Mouse (Mus musculus) hindbrain, embryonic 16.5 days (tissue): ENCODE measurements at regions not wholly inside any gene's neighbourhood (a gene's known extent, or its start where the extent isn't known, plus 50 kb on each side); places are given as distances from the start of the nearest gene placed in this dataset.

Experiments
- ATAC-seq: fragments of 200-750 bp; cut with Nextera tagmentation; 2 replicates; pipeline ENCODE4 v1.8.0; 2017; ENCODE audit warnings: moderate TSS enrichment, moderate library complexity
- H3K27ac ChIP-seq: fragments of 300-500 bp; sonication (generic); 2 replicates; pipeline ENCODE4 v1.5.1; 2014; ENCODE audit warnings: low read depth, mild to moderate bottlenecking, control low read depth, low read length, moderate library complexity
- H3K27me3 ChIP-seq: fragments of 300-500 bp; sonication (generic); replicated peaks from 2 replicates; pipeline ENCODE4 v1.6.1; 2014; ENCODE audit warnings: low read length; ENCODE audit not compliant: control insufficient read depth, insufficient read depth
- H3K36me3 ChIP-seq: fragments of 300-500 bp; sonication (generic); 2 replicates; pipeline ENCODE4 v1.6.1; 2014; ENCODE audit warnings: mild to moderate bottlenecking, low read length, moderate library complexity, mixed read lengths; ENCODE audit not compliant: control insufficient read depth, insufficient read depth
- H3K4me1 ChIP-seq: fragments of 300-500 bp; sonication (generic); 2 replicates; pipeline ENCODE4 v1.6.1; 2014; ENCODE audit warnings: low read depth, low read length; ENCODE audit not compliant: control insufficient read depth, insufficient read depth
- H3K4me2 ChIP-seq: fragments of 300-500 bp; sonication (generic); 2 replicates; pipeline ENCODE4 v1.6.1; 2014; ENCODE audit warnings: mild to moderate bottlenecking, low read length, control low read depth, moderate library complexity
- H3K4me3 ChIP-seq: fragments of 300-500 bp; sonication (generic); 2 replicates; pipeline ENCODE4 v1.5.1; 2014; ENCODE audit warnings: mild to moderate bottlenecking, low read length, control low read depth, moderate library complexity
- H3K9ac ChIP-seq: fragments of 300-500 bp; sonication (generic); 2 replicates; pipeline ENCODE4 v1.6.1; 2014; ENCODE audit warnings: low read depth, mild to moderate bottlenecking, control low read depth, low read length, moderate library complexity
- H3K9me3 ChIP-seq: fragments of 300-500 bp; sonication (generic); 2 replicates; pipeline ENCODE4 v1.6.1; 2014; ENCODE audit warnings: mild to moderate bottlenecking, low read length, moderate library complexity; ENCODE audit not compliant: control insufficient read depth
- WGBS: fragments of 180-500 bp; shearing (Covaris S2); extraction: QIAGEN DNeasy Blood & Tissue Kit; methylation state at CpG from one replicate; pipeline ENCODE4 v1.1.7; 2014; 5-methylcytosine and 5-hydroxymethylcytosine counted together

- Histone ChIP-seq H3K27ac (no peak overlapping the region), H3K4me1 (no peaks in the 10 kb centered on the region; the same call in 1 of the 2 replicates), H3K27me3 (no peaks in the 10 kb centered on the region), H3K36me3 (no peaks in the 10 kb centered on the region), H3K4me2 (no peak overlapping the region), H3K4me3 (no peak overlapping the region), H3K9me3 (no peaks in the 10 kb centered on the region), H3K9ac (no peak overlapping the region)
- 66% methylated on average over 4 of the region's 4 CpGs for WGBS
- no peak for ATAC-seq
Observed at GRCm38 (mm10) chr3:37871076-37871475, 146.8 kb upstream of the Gm5148 start.

GRCm38 (mm10) chr3:37868454-37868853, 144.2 kb upstream of the Gm5148 start:
- no peak overlapping the region for H3K4me2 ChIP-seq
- 76% methylated on average over 4 of the region's 4 CpGs for WGBS
- H3K9me3 ChIP-seq = no peaks in the 10 kb centered on the region
- ATAC-seq = no peak
- no peaks in the 10 kb centered on the region for H3K27me3 ChIP-seq
- H3K27ac ChIP-seq = no peak overlapping the region
- H3K4me1 ChIP-seq = no peaks in the 10 kb centered on the region
- no peak overlapping the region for H3K4me3 ChIP-seq
- H3K36me3 ChIP-seq = no peaks in the 10 kb centered on the region
- H3K9ac ChIP-seq = no peak overlapping the region

GRCm38 (mm10) chr3:37862756-37863155, 138.5 kb upstream of the Gm5148 start:
- Histone ChIP-seq H3K27ac (no peak overlapping the region), H3K4me3 (no peak overlapping the region), H3K4me2 (no peak overlapping the region), H3K9me3 (no peaks in the 10 kb centered on the region), H3K4me1 (peaks cover 3% of the 10 kb centered on the region; the same call in 1 of the 2 replicates), H3K27me3 (no peaks in the 10 kb centered on the region), H3K36me3 (no peaks in the 10 kb centered on the region), H3K9ac (no peak overlapping the region)
- WGBS = 89% methylated on average over 9 of the region's 9 CpGs
- ATAC-seq = no peak

GRCm38 (mm10) chr3:37860715-37861461, 136.6 kb upstream of the Gm5148 start:
- no peak for ATAC-seq
- Histone ChIP-seq H3K27ac (no peak overlapping the region), H3K4me3 (no peak overlapping the region), H3K36me3 (no peaks in the 10 kb centered on the region), H3K4me1 (peaks cover 3% of the 10 kb centered on the region; the same call in 1 of the 2 replicates), H3K9ac (no peak overlapping the region), H3K4me2 (no peak overlapping the region), H3K9me3 (no peaks in the 10 kb centered on the region), H3K27me3 (no peaks in the 10 kb centered on the region)
- 67% methylated on average over 9 of the region's 9 CpGs for WGBS

- Histone ChIP-seq H3K9ac (no peak overlapping the region), H3K36me3 (no peaks in the 10 kb centered on the region), H3K9me3 (no peaks in the 10 kb centered on the region), H3K27ac (no peak overlapping the region), H3K4me2 (no peak overlapping the region), H3K4me3 (no peak overlapping the region), H3K27me3 (no peaks in the 10 kb centered on the region), H3K4me1 (peaks cover 3% of the 10 kb centered on the region; the same call in 1 of the 2 replicates)
- WGBS = 57% methylated on average over 13 of the region's 13 CpGs
- ATAC-seq = peak; percentile 86
Observed at GRCm38 (mm10) chr3:37860034-37860714, 135.9 kb upstream of the Gm5148 start.

- H3K9me3 ChIP-seq = no peaks in the 10 kb centered on the region
- no peak overlapping the region for H3K9ac ChIP-seq
- WGBS = 86% methylated on average over 6 of the region's 6 CpGs
- H3K36me3 ChIP-seq = no peaks in the 10 kb centered on the region
- H3K4me2 ChIP-seq = no peak overlapping the region
- no peak overlapping the region for H3K4me3 ChIP-seq
- H3K27me3 ChIP-seq = no peaks in the 10 kb centered on the region
- no peak for ATAC-seq
- H3K4me1 ChIP-seq = peaks cover 3% of the 10 kb centered on the region; the same call in 1 of the 2 replicates
- H3K27ac ChIP-seq = no peak overlapping the region
Observed at GRCm38 (mm10) chr3:37858624-37859302, 134.5 kb upstream of the Gm5148 start.

- Histone ChIP-seq H3K27me3 (no peaks in the 10 kb centered on the region), H3K4me2 (no peak overlapping the region), H3K27ac (no peak overlapping the region), H3K4me1 (no peaks in the 10 kb centered on the region), H3K4me3 (no peak overlapping the region), H3K9me3 (no peaks in the 10 kb centered on the region), H3K36me3 (no peaks in the 10 kb centered on the region), H3K9ac (no peak overlapping the region)
- WGBS = 81% methylated on average over 3 of the region's 3 CpGs
- no peak for ATAC-seq
Observed at GRCm38 (mm10) chr3:37846191-37847003, 122.1 kb upstream of the Gm5148 start.

GRCm38 (mm10) chr3:37845313-37846023, 121.2 kb upstream of the Gm5148 start:
- WGBS = 80% methylated on average over 11 of the region's 11 CpGs
- no peaks in the 10 kb centered on the region for H3K36me3 ChIP-seq
- H3K9me3 ChIP-seq = no peaks in the 10 kb centered on the region
- no peaks in the 10 kb centered on the region for H3K27me3 ChIP-seq
- no peak overlapping the region for H3K4me2 ChIP-seq
- H3K9ac ChIP-seq = no peak overlapping the region
- H3K27ac ChIP-seq = no peak overlapping the region
- no peak for ATAC-seq
- H3K4me1 ChIP-seq = no peaks in the 10 kb centered on the region
- H3K4me3 ChIP-seq = no peak overlapping the region
